Mouse (Mus musculus) mesoderm, embryonic 11.5 days (tissue): ENCODE data around the gene Agbl3.

Experiments used
- DNase-seq: peaks from one replicate; pipeline ENCODE4 v3.0.0-alpha.2; 2012; ENCODE audit warnings: low read depth, low spot score

The Agbl3 gene

DNA sequence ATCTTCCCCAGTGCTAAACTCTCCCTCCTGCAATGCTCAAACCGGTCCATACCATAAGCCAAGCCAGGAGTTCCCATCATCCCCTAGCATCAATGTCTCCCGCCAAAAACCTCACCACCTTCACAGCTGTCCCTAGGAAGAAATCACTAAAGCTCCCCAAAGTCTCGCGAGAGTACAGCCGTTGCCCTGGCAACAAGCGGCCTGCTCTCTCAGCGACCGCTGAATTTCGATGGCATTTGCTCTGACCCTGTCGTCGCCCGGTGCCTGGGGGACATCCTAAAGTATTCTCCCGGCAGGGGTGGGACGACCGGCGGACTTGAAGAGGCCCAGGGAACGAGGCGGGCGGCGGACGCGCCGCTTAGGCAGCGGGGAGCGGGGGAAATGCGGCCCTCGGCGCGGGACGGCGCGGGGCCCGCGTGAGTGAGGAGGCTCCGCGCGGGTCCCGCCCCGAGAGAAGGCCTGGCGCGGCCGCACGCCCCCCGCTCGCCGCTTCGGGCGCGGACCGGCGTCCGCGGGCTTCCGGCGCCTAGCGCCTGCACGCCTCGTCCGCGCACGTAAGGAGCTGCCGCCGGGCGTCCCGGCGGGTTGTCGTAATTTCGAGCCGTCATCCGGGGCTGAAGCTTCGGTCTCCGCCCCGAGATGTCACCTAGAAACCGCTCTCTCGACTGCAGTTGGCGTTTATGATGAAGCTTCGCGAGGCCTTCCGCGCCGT, at the start of gene Agbl3:
Agbl3 (plus strand) TSS at position 202 of the 712 bp plus-strand sequence.
- DNase-seq = peak; percentile 97

DNA sequence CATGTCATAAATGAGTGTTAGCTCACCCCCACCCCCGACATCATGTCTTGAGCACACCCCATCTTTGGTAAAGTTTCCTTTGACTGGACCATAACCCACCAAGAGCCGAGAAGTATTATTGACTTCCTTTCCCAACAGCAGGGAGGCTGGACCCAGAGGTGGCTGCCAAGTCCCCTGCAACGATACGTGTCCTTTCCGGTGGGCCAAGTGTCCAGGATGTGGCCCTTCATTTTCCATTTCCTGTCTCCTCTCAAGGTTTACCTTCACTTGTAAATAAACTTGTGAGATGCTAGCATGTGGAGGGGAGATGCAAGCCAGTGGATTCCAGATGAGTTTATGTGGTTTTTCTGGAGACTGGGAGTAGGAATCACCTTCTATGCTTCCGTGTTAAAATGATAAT, 49.2 kb upstream of the Agbl3 start:
- DNase-seq = no peak

DNA sequence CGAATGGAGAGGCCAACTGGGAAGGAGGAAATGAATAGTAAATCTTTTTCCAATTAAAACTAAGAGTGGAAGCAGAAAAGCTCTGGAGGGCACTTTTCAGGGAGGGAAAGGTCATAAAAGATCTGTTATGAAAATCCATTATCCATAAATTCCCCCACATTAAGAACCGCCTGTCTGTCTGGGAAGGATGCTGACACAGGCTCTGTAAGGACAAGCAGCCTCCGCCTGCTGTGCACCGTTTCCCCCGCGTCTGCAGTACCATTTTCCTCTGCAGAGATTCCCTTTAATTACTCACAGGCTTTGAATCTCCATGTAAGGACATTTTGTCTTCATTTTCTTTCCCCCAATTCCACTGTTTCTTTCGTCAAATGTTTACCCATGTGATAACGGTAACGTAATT, 48.7 kb upstream of the Agbl3 start:
- no peak for DNase-seq

DNA sequence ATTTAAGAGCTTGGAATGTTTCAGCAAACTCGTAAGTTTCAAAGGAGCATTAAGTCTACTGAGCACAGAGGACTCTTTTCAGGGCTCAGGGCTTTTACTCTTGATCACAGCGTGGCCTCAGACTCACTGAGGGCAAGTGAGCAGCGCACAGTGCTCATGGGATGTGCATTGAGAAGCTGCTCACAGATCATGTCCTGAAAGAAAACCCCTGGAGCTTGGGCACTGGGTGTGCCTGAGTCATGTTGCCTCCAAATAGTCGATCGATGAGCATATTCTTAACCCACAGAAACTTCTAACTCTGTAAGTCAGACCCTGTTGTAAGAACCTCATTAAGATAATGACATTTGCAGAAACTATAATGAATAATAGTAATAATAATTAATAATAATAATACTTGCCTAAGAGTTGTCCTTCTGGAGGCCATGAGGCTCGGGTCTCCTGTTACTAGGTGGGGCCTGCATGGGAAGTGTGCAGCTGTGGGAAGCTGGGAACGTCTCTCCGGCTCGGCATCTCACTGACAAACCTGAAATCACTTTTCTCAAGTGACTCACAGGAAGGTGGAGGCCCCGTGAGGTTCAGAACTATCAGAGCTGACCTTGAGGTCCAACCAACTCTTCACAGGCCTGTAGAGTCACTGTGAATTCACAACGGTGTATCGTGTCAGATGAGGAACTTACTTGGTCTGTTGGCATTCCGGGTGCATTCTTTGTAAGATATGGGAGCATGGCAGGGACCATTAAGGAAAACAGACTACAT, 45.1 kb upstream of the Agbl3 start:
- no peak for DNase-seq

DNA sequence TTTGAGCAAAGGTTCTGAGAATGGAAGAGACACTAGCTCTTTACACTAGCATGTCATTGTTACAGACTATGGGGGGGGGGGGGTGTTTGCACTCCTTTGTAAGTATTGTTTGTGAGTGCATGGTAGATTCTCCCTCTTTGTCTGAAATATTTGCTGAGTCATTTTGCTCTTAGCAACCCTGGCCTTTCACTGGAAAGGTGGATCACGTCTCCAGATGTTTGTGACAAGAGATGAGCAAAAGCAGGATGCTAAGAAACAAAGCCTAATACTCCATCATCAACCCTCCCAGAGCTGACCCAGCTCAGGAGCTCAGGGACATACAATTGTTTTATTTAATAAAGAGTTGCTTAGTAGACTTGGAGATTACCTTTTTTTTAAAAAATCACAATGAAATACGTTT, 43.3 kb upstream of the Agbl3 start:
- no peak for DNase-seq

DNA sequence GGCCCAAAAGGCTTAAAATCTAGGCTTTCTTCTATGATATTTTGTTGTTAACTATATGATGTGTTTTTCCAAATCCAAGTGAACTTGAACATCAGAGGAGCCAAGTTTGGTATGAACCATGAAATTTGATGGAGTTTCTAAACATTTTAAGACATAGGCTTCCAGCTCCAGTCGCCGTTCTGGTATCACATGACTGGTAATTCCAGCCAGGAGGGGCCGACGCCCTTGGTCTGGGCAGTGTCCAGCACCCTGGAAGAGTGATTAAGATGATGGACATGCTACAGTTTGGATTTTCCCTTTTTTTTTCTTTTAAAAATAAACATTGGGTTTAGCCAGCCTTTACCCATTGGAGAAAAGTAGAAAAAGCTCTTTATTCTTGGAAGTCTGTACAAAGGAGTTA, 36.3 kb upstream of the Agbl3 start:
- DNase-seq = no peak

DNA sequence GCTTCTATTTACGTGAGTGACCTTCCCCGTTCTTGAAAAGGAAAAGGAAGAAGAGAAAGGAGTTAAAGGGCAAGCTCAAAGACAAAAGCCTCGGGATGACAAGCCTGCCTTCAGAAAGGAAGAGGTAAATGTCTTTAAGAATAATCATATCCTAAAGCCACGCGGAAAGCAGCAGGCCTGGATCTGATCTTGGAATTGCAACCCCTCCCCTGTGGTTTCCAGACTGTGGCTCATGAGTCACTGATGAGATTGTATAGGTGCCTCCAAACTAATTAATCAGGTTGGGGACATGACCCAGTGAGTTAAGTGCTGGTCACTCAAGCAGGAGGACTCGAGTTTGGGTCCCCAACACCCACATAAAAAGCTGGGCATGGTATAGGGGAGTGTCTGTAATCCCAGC, 32.4 kb upstream of the Agbl3 start:
- DNase-seq = no peak

DNA sequence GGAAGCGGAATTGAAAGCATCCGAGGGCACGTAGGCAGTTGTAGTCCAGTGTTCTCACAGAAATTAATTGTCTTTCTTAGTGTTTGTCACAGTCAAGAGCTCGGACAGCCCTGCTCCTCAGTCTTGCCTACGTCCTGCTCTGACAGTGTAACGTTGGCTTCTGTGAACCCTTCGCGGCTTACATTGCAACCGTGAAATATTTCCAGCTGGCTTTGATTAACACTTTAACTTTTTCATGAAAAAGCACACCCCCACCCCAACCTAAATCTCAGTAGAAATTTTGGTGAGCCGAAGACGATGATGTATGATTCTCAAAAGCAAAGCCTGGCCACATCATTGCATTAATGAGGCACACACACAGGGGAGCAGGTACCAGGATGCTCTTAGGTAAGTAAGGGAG, 31.7 kb upstream of the Agbl3 start:
- DNase-seq = no peak

DNA sequence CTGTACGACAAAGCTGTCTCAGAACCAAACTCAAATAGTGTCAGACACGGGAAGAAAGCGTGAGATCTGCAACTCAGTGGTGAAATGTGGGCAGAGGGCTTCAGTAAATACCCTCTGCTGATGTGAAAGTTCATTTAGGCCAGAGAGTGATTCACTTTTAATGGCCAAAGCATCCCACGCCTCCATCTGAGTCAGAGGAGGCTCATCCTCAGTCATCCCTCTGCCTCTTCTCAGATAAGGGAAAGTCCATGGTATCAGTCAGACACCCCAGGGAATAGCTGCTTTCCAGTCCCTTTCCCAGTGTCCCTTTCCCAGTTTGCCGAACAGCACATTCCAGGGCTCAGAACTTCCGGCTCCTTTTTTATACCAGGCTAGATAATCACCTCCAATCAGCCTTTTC, 30.7 kb upstream of the Agbl3 start:
- DNase-seq = no peak

DNA sequence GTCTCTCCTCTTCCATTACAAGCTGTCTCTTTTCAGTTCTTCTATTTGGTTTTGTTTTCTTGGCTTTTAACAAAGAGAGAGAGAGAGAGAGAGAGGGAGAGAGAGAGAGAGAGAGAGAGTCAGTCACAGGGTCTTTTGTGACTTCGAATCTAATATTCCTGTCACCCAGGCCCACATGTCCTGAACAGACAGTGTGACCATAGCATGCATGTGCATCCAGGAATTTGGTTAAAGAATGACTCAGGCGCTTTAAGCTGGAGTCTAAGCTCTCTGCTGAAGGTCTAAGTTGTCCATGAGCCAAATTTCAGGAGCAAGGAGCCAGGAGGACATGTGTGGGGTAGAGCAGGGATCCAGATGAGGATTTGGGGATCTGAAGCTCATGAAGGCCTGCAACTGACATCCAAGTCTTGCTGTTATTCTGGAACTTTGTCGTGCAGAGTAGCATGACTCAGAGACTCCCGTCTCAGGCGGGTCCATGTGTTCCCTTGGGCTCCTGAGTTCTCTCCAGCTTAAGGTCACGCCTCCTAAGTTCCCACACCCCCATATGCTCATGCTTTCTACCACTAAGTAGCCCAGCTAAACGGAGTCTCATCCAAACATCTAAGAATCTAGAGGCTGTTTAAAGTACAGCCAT, 29.6 kb upstream of the Agbl3 start:
- no peak for DNase-seq

DNA sequence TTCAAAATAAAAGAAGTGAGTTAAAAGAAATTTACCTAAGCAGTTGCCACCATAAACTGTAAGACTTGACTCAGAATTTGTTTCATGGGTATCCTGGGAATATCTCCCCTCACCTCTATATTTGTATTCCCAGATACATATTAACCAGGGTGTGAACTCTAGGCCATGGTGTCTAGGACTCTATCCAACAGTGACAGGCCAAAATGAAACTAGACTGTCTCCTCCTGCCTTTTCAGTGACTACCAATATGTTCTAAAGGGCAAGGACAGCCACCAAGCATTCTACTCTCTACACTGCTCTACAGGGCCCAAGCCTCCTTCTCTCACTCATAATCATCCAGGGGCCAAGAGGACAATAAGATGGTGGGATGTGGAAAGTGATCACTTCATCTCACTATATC, 28.6 kb upstream of the Agbl3 start:
- DNase-seq = no peak

DNA sequence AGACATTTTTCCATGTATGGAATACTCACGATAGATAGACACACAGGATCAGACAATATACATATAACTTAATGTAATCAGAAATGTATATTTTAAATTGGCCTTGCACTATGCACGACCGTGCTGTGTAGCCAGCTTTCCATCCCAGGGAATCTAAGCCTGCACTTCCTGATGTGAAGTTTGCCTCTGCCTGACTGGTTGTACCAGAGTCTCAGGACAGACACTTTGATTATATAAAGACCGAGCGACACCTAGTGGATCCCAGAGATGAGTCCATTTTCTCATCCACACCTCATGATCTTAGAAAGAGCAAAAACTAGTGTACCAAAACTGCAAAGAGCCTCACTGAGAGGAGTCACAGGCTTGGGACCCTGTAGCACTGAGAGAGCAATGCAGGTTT, 25.8 kb upstream of the Agbl3 start:
- peak; percentile 70 for DNase-seq

DNA sequence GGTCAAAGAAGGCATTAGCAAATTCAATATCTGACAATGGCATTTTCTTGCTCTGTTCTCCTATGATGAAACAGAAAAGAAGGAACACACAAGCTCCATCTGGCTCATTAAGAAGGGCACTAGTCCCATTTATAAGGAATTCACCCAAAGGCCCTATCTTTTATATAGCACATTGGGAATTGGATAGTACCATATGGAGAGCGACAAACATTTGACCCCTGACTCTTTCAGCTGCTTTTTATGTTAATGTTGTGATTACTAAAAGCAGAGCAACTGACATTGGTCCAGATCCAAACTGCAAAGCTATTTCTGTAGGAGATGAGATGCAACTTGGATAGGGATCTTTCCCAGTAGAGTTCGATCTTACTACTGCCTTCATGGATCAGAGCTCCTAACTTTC, 21.9 kb upstream of the Agbl3 start:
- no peak for DNase-seq

DNA sequence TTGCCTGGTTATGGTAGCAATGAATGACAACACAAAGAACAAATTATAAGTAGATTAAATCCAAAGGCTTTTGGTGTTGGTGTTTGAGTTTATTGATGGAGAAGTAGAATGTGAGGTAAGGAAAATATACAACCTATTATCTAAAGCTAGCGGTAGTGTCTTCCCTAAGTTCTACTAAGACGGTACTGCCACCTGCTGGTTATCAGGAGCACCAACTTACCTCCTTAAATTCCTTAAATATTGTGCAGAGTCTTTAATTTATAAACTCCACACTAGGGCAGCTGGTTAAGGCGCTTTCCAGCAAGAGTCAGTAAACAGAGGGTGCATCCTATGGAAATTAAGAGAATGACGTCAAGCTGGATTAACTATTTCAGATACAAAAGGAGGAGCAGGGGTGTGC, 20.2 kb upstream of the Agbl3 start:
- DNase-seq = peak; percentile 69

DNA sequence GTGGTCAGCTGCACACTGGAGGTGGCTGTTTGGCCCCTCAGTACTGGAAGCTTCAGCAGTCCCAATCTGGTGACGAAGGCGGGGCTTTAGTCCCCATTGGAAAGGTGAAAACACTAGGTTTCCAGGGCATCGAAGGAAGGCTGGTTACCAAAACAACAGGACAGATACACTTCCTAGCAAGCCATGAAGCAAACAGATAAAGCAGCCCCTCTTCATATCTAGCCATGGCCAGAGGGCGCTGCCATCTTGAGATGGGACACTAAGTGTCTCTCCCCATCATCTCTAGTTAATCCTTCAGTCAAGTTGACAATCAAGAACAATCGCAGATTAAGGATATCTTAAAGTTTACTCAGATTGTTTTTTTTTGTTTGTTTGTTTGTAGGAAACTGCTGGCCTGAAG, 14.5 kb upstream of the Agbl3 start:
- no peak for DNase-seq

DNA sequence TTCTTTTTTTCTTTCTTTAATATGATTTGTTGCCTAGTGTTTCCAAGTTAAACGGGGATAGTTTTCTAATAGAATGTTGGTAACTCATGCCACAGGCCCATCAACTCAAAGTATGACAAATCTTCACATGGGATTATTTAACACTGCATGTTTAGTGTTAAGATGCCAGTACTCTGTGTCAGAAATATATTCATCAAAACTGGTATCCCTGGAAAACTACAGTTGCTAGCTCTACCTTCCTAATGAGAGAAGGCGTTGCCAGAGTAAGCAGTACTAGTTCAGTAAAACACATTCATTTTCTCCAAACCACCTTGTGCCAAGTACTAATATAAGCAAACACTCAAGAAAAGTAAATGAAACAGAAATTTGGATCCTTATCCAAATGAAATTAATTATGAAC, 10.2 kb upstream of the Agbl3 start:
- no peak for DNase-seq

DNA sequence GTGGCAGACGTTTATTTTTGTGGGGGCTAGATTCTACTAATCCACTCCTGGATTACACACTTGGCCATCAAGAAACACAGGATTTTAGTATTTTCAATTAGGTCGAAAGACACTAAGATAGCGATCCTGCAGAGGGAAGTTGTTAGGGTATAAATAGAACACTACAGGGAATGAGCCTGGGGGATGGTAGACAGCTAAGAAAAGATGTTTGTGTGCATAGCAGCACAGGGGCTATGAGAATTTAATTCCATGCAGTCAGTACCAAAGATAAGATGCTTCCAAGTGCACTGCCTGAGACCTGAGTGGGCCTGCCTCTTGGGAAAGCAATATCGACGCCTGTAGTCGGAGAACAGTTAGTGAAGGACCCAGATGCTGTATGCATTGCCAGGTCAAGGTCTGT, 9.7 kb upstream of the Agbl3 start:
- DNase-seq = no peak

DNA sequence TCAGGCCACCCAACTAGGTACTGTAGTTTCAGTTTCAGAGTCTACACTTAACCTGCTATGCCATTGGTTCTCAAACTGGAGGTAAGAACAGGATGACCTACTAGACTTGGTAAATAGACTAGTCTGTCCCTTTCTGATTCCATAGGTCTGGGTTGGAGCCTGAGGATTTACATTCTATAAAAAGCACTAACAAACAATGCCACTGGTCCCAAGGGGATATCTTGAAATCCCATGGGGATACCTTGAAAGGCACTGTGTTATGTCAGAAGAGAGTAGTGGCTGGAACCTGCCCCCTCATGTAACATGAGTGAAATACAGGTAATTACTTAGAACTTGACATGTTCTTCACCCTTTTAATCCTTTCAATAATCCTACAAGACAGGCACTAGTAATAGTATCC, 3.8 kb upstream of the Agbl3 start:
- no peak for DNase-seq

DNA sequence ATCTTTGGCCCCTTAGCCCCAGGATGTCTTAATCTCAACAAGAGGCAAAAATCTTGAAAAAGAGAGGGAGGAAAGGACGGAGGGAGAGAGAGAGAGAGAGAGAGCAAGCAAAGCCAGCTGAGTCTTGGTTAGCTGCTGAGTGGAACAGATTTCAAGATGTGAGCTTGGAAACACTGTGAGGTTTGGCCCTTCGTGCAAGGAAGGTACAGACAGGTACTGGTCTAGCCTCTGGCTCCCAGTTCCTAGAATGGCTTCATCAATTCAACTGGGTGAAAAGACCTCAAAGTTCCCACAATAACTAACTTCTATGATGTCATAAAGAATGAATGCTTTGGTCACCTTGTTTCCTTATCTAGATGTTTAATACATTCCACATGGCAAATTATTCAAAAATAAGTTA, 3.1 kb upstream of the Agbl3 start:
- no peak for DNase-seq

DNA sequence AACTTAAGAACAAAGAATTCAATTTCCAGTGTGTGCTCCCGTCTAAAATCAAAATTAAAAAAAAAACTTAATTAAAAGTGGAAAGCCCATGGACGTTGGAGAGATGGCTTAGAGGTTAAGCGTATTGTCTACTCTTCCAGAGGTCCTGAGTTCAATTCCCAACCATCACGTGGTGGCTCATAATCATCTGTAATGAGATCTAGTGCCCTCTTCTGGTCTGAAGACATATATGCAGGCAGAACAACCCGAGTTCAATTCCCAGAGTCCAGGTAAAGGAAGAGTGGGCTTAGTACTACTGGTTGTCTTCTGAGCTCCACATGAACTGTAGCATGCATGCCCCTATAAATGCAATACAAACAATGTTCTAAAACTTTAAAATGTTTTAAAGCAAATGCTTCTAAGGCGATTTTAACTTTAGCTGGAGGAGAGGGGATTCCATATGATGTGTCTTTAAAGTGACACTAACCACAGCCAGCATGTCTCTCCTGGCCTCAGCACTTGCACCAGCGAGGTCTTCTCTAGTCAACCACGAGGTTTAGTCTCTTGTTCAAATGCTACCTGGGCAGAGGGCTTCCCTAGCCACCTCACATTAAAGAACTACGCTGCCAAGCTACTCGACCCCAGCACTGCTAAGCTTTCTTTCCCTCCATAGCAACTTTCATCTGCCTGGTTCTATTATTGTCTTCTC, 2.1 kb upstream of the Agbl3 start:
- DNase-seq = no peak

DNA sequence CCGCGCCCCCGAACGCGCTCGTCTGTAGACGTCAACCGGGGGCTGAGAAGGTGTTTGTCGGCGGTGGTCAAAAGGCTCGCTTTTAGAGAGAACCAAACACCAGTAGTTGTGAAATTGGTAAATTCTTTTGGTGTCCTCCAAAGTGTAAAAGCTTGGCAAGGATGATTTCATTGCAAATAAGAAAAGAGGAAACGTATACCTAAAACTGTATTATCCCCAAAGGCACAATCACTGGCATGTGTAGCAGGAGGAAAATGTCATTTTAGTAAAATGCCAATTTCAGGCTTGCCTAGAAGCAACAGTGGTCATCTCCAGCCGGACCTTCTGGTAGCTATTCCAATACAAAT, 684 bp downstream of the Agbl3 start:
- DNase-seq = no peak

DNA sequence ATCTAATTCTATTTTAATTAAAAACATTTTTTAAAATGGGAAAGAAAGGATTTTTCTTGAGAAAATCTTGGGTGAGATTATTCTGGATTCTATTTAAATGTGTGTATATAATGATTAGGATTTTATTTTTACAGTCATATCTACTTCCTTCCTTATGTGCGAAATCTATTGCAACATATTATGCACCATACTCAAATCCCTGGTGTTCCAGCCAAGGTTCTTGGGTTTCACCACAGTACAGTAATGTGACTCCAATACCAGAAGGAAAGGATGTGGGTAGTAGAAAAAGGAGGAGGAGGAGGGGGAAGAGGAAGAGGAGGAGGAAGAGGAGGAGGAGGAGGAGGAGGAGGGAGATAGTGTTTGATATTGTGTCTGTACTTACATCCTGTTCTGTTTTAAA, 2.3 kb downstream of the Agbl3 start:
- DNase-seq = no peak

DNA sequence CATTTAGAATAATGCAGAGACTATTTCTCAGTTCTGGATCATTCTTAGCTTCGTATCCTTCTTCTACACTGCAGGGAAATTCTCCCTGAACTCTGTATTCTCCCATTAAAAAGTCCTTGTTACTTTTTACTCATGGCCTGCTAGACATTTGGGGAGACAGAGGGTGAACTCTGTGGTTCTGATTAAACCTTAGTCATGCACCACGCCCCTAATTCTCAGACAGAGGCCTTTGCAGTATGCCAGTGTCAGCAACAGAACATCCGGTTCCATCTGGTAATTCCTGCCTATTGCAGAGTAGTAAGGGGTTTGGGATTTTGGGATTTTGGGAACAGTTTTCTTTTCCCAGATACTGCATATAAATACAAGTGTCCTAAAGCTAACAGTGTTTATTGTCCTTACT, 16.6 kb downstream of the Agbl3 start:
- DNase-seq = no peak
